Mouse (Mus musculus) ES-E14 (cell line): Measurements from ENCODE around the gene Pkn3. TPM values are rescaled to one million over a fixed set of nuclear protein-coding genes. Genes with fewer than 3 reads are reported as not detected.

Source experiments
- DNase-seq: peaks from one replicate; pipeline ENCODE4 v3.0.0-alpha.2; 2013; ENCODE audit warnings: low read depth, low spot score
- H3K27ac ChIP-seq: 2 replicates; pipeline ENCODE4 v1.5.1; 2012; ENCODE audit warnings: low read depth, mild to moderate bottlenecking, low read length, moderate library complexity, mixed read lengths; ENCODE audit not compliant: poor library complexity, insufficient read depth, severe bottlenecking
- H3K36me3 ChIP-seq: 2 replicates; pipeline ENCODE4 v1.6.1; 2012; ENCODE audit warnings: mild to moderate bottlenecking, low read length, moderate library complexity, mixed read lengths; ENCODE audit not compliant: control insufficient read depth, poor library complexity, insufficient read depth, severe bottlenecking
- H3K4me1 ChIP-seq, 2 experiments: fragments of 150-350 bp in 1 of 2; sonication (generic) in 1 of 2; 2 replicates each; pipeline ENCODE4 v1.6.1; 2012; ENCODE audit warnings: low read length in 2 of 2, mild to moderate bottlenecking in 1 of 2, mixed read lengths in 1 of 2; ENCODE audit not compliant: control insufficient read depth in 2 of 2, insufficient read depth in 2 of 2, poor library complexity in 1 of 2
- H3K4me3 ChIP-seq, 2 experiments: fragments of 150-350 bp in 1 of 2; sonication (generic) in 1 of 2; 2 replicates each; pipeline ENCODE4 v1.5.1; 2012; ENCODE audit warnings: low read length in 2 of 2, low read depth in 1 of 2, mild to moderate bottlenecking in 1 of 2, mixed read lengths in 1 of 2; ENCODE audit not compliant: insufficient read depth in 1 of 2, poor library complexity in 1 of 2, severe bottlenecking in 1 of 2
- H3K9ac ChIP-seq: 2 replicates; pipeline ENCODE4 v1.6.1; 2012; ENCODE audit warnings: low read depth, mild to moderate bottlenecking, low read length, mixed read lengths; ENCODE audit not compliant: poor library complexity, insufficient read depth, severe bottlenecking
- H3K9me3 ChIP-seq: fragments of 150-350 bp; sonication (generic); 2 replicates; pipeline ENCODE4 v1.6.1; 2012; ENCODE audit warnings: low read depth, mild to moderate bottlenecking, low read length; ENCODE audit not compliant: control insufficient read depth, insufficient read depth
- CHD2 ChIP-seq: IDR thresholded peaks from 2 replicates; pipeline ENCODE4 v1.6.1; 2014; ENCODE audit warnings: mild to moderate bottlenecking, low read depth, low read length, inconsistent platforms
- HCFC1 ChIP-seq: IDR thresholded peaks from 2 replicates; pipeline ENCODE4 v1.6.1; 2012; ENCODE audit warnings: low read length, inconsistent platforms, borderline replicate concordance; ENCODE audit not compliant: insufficient read depth
- MAFK ChIP-seq: IDR thresholded peaks from 2 replicates; pipeline ENCODE4 v1.6.1; 2014; ENCODE audit warnings: mild to moderate bottlenecking, low read depth, low read length, inconsistent platforms; ENCODE audit not compliant: insufficient read depth
- ZC3H11A ChIP-seq: IDR thresholded peaks from 2 replicates; pipeline ENCODE4 v1.6.1; 2012; ENCODE audit warnings: low read depth, mild to moderate bottlenecking, inconsistent platforms, low read length, borderline replicate concordance
- ZNF384 ChIP-seq: IDR thresholded peaks from 2 replicates; pipeline ENCODE4 v1.6.1; 2012; ENCODE audit warnings: low read depth, low read length, inconsistent platforms
- in situ Hi-C, 2 experiments: fragments of 600-800 bp; cut with MboI; formaldehyde crosslinking; loops; one replicate each; pipeline ENCODE4 v1.15.1; 2025; ENCODE audit warnings: low sequenced_read_pairs in 2 of 2, inconsistent platforms in 1 of 2; ENCODE audit not compliant: unreplicated experiment in 2 of 2
- total RNA-seq: library from RNA; depleted of rRNA; stranded (reverse); fragments of 300-350 nt; gene quantifications from 2 replicates; pipeline ENCODE4 v1.2.3, GENCODE M21; 2012

Gene Pkn3
- total RNA-seq, 1 experiment: 19.1 TPM

- Histone ChIP-seq H3K9me3 (no peaks in the 10 kb centered on the region), H3K4me3 (no peak overlapping the region), H3K36me3 (peaks cover 23% of the 10 kb centered on the region), H3K4me1 (peaks cover 1 to 19% of the 10 kb centered on the region in 2 experiments; a peak in 2 of 4 replicates), H3K9ac (0 out of 2 replicates have a peak overlapping the region, but pooled peaks have one; percentile 4), H3K27ac (no peak overlapping the region)
- DNase-seq: no peak
- no peak for TF ChIP-seq CHD2
- TF ChIP-seq ZNF384: no peak
- no peak for TF ChIP-seq ZC3H11A
- TF ChIP-seq HCFC1: no peak
- no peak for TF ChIP-seq MAFK
- in situ Hi-C loops: no loop called here
Observed at GRCm38 (mm10) chr2:30091521-30091920, 14.0 kb downstream of the Pkn3 start.

- Histone ChIP-seq H3K36me3 (peaks cover 23% of the 10 kb centered on the region), H3K4me3 (peak overlapping the region; percentile 89 to 92), H3K9ac (peak overlapping the region; percentile 91), H3K27ac (no peak overlapping the region), H3K4me1 (peaks cover 1 to 14% of the 10 kb centered on the region in 2 experiments; a peak in 2 of 4 replicates), H3K9me3 (no peaks in the 10 kb centered on the region)
- DNase-seq: no peak
- TF ChIP-seq ZNF384: no peak
- no peak for TF ChIP-seq CHD2
- no peak for TF ChIP-seq ZC3H11A
- TF ChIP-seq HCFC1: no peak
- TF ChIP-seq MAFK: no peak
- in situ Hi-C loops: no loop called here
Observed at GRCm38 (mm10) chr2:30092280-30092918, 14.9 kb downstream of the Pkn3 start.

DNA sequence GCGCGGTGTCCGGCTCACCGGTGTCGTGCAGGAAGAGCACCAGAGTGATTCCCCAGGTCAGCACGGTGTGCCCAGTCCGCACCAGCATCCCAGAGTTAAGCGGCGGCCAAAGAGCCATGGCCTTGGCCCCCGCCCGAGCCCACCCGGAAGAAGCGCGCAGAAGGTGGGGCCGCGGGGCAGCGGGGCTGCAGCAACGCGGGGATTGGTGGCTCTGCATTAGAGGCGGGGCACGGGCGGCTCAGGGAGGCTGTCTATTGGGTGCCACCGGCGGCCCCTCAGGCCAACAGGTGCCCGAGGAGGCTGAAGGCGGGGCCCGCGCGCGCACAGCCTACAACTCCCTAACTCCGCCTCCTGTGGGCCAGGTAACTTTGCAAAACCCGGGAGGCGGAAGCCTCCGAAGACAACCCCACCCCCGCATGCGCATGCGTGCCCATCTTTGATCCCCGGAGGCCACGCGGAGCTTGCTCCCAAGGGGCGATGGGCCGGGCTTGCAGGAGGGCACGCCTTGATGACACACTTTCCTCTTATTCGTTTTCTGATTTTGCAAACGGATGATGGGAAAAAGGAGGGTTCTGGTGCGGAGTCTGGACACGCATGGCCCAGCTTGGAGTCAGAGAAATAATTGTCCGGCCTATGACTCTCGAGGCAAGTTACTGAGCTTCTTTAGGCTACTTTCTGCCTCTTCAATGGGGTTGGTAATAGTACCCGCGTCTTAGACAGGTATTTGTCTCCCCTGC, 16.2 kb downstream of the Pkn3 start, which contains the start of gene Zdhhc12:
TSS of gene Zdhhc12 (minus strand) at position 178 of the 737 bp plus-strand sequence.
- Histone ChIP-seq H3K4me3 (peak within 1 kb of the TSS; percentile 89 to 92), H3K9ac (peak within 1 kb of the TSS; percentile 92), H3K4me1 (peaks cover 1 to 14% of the 10 kb centered on the region in 2 experiments; a peak in 2 of 4 replicates), H3K27ac (peak within 1 kb of the TSS; percentile 81), H3K36me3 (peaks cover 23% of the 10 kb centered on the region), H3K9me3 (no peaks in the 10 kb centered on the region)
- DNase-seq: peak; percentile 99
- no peak for TF ChIP-seq MAFK
- TF ChIP-seq HCFC1: 0 out of 2 replicates have a peak, but pooled peaks have one; percentile 30
- no peak for TF ChIP-seq ZNF384
- no peak for TF ChIP-seq CHD2
- no peak for TF ChIP-seq ZC3H11A
- in situ Hi-C loops: no loop called here

DNA sequence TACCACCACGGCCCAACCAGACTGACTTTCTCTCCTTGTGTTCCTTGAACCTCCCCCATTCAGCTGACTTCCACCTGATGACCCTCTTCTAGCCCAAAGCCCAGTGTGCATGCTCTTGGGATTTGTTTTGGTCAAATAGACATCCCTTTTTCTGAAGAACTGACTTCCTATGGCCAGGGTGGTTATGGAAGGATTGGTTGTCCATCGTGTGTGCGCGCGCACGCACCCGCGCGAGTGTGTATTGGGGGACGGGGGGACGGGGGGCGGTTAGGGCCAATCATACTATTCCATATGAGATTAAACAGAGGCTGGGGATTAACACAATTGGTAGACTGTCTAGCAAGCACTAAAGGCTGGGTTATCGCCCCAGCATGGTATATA, 16.7 kb downstream of the Pkn3 start:
- no peak for DNase-seq
- peak overlapping the region; percentile 81 for H3K27ac ChIP-seq
- in situ Hi-C loops: no loop called here
- H3K9me3 ChIP-seq: no peaks in the 10 kb centered on the region
- H3K36me3 ChIP-seq: peaks cover 23% of the 10 kb centered on the region
- peak overlapping the region; percentile 86 to 87 for H3K4me3 ChIP-seq
- peak overlapping the region; percentile 92 for H3K9ac ChIP-seq
- TF ChIP-seq ZNF384 (no peak), ZC3H11A (no peak), CHD2 (no peak), MAFK (no peak)
- H3K4me1 ChIP-seq: peaks cover 1 to 14% of the 10 kb centered on the region in 2 experiments; a peak in 2 of 4 replicates
